8 mouse cellular contexts compared by ENCODE assay signal in genomic region chr10:94415950-94416844, GRCm38 (mm10).
DNase-seq lines count a peak whose midpoint lies in the region; ATAC-seq lines count a peak whose summit lies in the region.

No protein-coding gene starts in this region.

- no peak overlapping the region for H3K4me3 ChIP-seq in limb, embryonic 15.5 days

- H3K9me3 ChIP-seq in limb, embryonic 15.5 days = no peaks in the 10 kb centered on the region

- peaks cover 26% of the 10 kb centered on the region for H3K4me1 ChIP-seq in limb, embryonic 15.5 days

- no peaks in the 10 kb centered on the region for H3K27me3 ChIP-seq in limb, embryonic 15.5 days

- DNase-seq in cerebellum, postnatal 14 days = peak; percentile 28 to 31
- DNase-seq in cerebellum, adult 11 months = no peak
- peak; percentile 41 for DNase-seq in testis, postnatal 14 days (ENCODE audit: low spot score)
- DNase-seq in testis, postnatal 10 days (ENCODE audit: low spot score) = no peak
- DNase-seq in gastrocnemius, postnatal 36 days = no peak
- DNase-seq in adrenal gland, postnatal 4 days (ENCODE audit: low spot score in 2 of 2) = no peak

- no peaks in the 10 kb centered on the region for H3K36me3 ChIP-seq in limb, embryonic 15.5 days

- WGBS in limb, embryonic 15.5 days = 31% methylated on average over 22 of the region's 22 CpGs

- H3K27ac ChIP-seq in limb, embryonic 15.5 days = no peak overlapping the region

- intact Hi-C loops in gastrocnemius, postnatal 36 days (cut with DNase I) = no loop called here

- no peak for ATAC-seq in limb, embryonic 15.5 days (ENCODE audit: insufficient number of reproducible peaks, low FRiP score, low TSS enrichment, low read depth)
- peak; percentile 34; the same call in 1 of the 2 replicates for ATAC-seq in neutrophil, adult 5-6 weeks (ENCODE audit: extremely low read depth, insufficient number of reproducible peaks, low FRiP score, poor library complexity, severe bottlenecking)

- H3K4me2 ChIP-seq in limb, embryonic 15.5 days = peak overlapping the region; percentile 17; the same call in 1 of the 2 replicates

- no peak overlapping the region for H3K9ac ChIP-seq in limb, embryonic 15.5 days

Comparison
In these comparisons a context has a peak if more than half of its experiments do, and no peak if none do; other contexts are left out.
1. DNase-seq: peak in cerebellum, postnatal 14 days (2 of 2) and testis, postnatal 14 days (single experiment); none in cerebellum, adult 11 months (single experiment), testis, postnatal 10 days (single experiment), gastrocnemius, postnatal 36 days (0 of 2) and adrenal gland, postnatal 4 days (0 of 2).